Mouse (Mus musculus) T-helper 1 cell (primary cell): ENCODE measurements at regions not wholly inside any gene's neighbourhood (a gene's known extent, or its start where the extent isn't known, plus 50 kb on each side); places are given as distances from the start of the nearest gene placed in this dataset.

Experiments
- in situ Hi-C: fragments of 300-600 bp; cut with MboI, MseI; formaldehyde crosslinking; loops from one replicate; pipeline ENCODE4 v1.15.1; 2025; ENCODE audit warnings: high pct_unique_total_duplicates

DNA sequence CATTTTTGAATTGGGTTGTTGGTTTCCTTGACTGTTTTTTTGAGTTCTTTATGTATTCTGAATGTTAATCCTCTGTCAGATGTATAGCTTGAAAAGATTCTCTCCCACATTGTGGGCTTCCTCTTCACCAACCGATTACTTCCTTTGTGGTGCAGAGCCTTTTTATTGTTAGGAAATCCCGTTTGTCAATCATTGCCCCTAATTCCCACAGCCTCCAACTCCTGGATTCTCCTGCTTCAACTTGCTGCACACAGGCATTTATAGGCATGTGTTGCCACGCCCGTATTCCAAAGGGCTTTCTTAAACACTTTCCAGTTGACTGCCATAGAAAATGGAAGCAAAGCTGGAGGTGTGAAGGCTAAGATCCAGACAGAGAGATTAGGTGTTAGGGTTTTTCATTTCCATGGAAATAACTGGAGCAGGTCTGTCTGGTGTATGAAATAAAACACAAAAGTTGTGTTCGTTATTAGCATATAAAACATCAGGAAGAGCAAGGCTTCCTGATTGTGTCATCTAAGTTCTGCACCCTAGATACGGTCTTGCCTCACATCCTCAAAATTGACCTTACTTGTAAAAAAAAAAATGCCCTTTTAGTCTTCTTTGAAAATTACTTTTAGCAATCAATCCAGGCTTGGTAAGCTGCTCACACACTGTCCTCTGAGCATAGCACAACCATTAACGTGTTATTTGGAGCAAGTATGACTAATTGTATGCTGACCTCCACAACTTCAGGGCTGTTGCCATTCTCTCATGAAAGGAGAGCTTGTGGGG is 87.7 kb upstream of the Tex13c2 start:
- in situ Hi-C loops, result no loop called here

DNA sequence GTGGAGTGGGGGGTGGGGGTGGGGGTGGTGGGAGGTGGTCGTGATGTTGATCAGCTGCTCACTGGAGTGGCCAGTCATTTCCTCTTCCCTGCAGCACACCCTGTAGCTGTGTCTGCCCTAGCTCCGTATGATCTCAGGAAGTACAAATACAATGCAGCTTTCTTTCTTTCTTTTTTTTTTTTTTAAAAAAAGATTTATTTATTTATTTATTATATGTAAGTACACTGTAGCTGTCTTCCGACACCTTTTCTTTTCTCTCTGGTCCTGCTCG is 87.2 kb upstream of the Tex13c2 start:
- in situ Hi-C loops, result no loop called here

DNA sequence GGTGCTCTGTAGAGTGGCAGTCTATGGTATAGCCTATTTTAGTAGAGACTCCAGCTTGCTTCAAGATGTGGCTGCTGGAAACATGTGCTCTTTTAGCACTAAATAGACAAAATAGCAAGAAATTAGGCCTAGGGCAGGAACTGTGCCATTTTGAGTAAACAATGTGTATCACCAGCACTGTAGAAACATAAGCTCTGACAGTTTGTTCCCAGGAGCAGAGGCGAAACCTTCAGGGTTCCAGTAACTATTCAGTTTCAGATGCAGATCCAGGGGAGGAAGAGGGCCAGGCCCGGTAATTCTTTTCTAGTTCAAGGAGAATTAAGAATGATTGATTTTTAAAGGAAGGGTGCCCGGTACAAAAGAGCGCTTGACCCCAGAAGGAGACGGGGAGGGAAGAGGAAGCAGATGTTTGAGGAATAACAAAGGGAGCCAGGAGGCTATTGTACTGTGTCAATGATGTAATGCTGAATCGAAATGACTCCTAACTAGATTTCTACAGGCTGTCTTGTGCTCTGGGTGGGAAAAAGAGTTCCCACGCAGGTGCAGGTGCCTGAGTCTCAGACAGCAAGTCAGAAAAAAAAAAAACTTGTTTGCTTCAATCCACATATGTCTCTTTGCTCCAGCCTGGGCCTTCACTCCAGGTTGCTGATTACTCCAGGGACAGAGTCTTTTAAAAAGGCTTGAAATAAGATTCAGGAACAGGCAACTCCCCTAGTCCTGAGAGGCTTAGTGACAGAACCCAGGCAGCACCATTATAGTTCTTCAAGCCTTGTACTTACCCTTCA is 57.4 kb upstream of the Tex13c2 start:
- in situ Hi-C loops, result no loop called here
